Comparison of ENCODE assay signal across 8 mouse cellular contexts in the genomic region with DNA sequence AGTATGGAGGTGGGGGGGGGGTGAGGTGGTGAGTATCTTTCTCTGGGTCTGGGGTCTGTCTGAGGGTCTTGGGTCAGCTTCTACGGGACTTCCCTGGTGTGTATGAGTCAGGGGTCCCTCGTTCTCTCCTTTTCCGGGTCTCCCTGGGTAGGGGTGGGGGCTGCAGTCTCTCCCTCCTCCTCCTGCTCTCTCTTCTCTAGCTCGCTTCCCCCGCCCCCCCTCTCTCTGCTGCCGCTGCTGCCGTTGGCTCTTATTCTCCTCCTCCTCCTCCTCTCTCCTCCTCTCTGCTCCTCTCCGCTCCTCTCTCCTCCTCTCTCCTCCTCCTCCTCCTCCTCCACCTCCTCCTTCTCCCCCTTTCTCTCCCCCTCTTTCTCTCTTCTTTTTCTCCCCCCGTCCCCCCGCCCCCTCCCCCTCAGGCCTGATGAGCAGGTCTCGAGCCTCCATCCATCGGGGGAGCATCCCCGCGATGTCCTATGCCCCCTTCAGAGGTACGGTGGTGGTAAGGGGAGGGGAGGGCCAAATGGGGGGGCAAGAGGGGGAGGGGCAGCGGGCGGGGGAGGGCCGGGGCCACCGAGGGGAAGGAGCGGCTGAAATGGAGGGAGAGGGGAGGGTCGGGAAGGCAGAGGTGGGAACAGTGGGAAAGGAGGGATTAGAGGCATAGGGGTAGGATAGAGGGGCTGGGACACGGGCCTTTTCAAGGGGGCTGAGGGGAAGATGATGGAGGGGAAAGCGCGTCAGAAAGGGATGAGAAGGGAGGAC. TPM values are rescaled to one million over a fixed set of nuclear protein-coding genes. Genes with fewer than 3 reads are reported as not detected.
DNase-seq lines count a peak whose midpoint lies in the region; ATAC-seq lines count a peak whose summit lies in the region.

Gene Syngap1, plus strand, starts transcription at position 223 of the 759 bp plus-strand sequence.

- ATAC-seq in hindbrain, embryonic 13.5 days (ENCODE audit: low FRiP score): no peak
- no peak for ATAC-seq in limb, embryonic 13.5 days (ENCODE audit: low FRiP score, low read depth)
- no peak for ATAC-seq in neural tube, embryonic 14.5 days (ENCODE audit: low read depth)

- H3K9me3 ChIP-seq in hindbrain, embryonic 13.5 days: no peaks in the 10 kb centered on the region
- H3K9me3 ChIP-seq in limb, embryonic 13.5 days: no peaks in the 10 kb centered on the region
- H3K9me3 ChIP-seq in neural tube, embryonic 14.5 days (ENCODE audit: control insufficient read depth, low read length): no peaks in the 10 kb centered on the region

- H3K36me3 ChIP-seq in hindbrain, embryonic 13.5 days: peaks cover 18% of the 10 kb centered on the region
- H3K36me3 ChIP-seq in limb, embryonic 13.5 days: peaks cover 13% of the 10 kb centered on the region
- peaks cover 6% of the 10 kb centered on the region; the same call in 1 of the 2 replicates for H3K36me3 ChIP-seq in neural tube, embryonic 14.5 days (ENCODE audit: control insufficient read depth, insufficient read depth, low read length)

- H3K9ac ChIP-seq in hindbrain, embryonic 13.5 days: peak within 1 kb of the TSS; percentile 76
- peak within 1 kb of the TSS; percentile 82 for H3K9ac ChIP-seq in limb, embryonic 13.5 days
- H3K9ac ChIP-seq in neural tube, embryonic 14.5 days (replicated peaks; ENCODE audit: low read depth, low read length): peak within 1 kb of the TSS; percentile 65

- DNase-seq in layer of hippocampus, adult 8-10 months (ENCODE audit: low spot score in 2 of 2): peak in 1 of 2 experiments; percentile 42
- no peak for DNase-seq in layer of hippocampus, adult 9-10 months (ENCODE audit: low spot score)
- DNase-seq in adrenal gland, adult 18-20 months (ENCODE audit: low spot score in 2 of 2): no peak
- DNase-seq in embryo, embryonic 11 days: peak; percentile 74
- no peak for DNase-seq in urinary bladder, postnatal 25 days (ENCODE audit: low spot score)

- peak within 1 kb of the TSS; percentile 97 for H3K4me2 ChIP-seq in hindbrain, embryonic 13.5 days
- H3K4me2 ChIP-seq in limb, embryonic 13.5 days (replicated peaks): peak within 1 kb of the TSS; percentile 99
- peak within 1 kb of the TSS; percentile 84 for H3K4me2 ChIP-seq in neural tube, embryonic 14.5 days (ENCODE audit: low read depth, low read length)

- 0% methylated on average over 22 of the region's 24 CpGs for WGBS in hindbrain, embryonic 13.5 days
- WGBS in limb, embryonic 13.5 days: 1% methylated on average over 21 of the region's 24 CpGs
- WGBS in neural tube, embryonic 14.5 days: 3% methylated on average over 20 of the region's 24 CpGs

- peaks cover 81% of the 10 kb centered on the region for H3K4me1 ChIP-seq in hindbrain, embryonic 13.5 days (replicated peaks)
- H3K4me1 ChIP-seq in limb, embryonic 13.5 days: peaks cover 48% of the 10 kb centered on the region
- H3K4me1 ChIP-seq in neural tube, embryonic 14.5 days (ENCODE audit: control insufficient read depth, insufficient read depth, low read length): peaks cover 37% of the 10 kb centered on the region

- H3K4me3 ChIP-seq in hindbrain, embryonic 13.5 days: peak within 1 kb of the TSS; percentile 63
- peak within 1 kb of the TSS; percentile 67 for H3K4me3 ChIP-seq in limb, embryonic 13.5 days
- peak within 1 kb of the TSS; percentile 62 for H3K4me3 ChIP-seq in neural tube, embryonic 14.5 days (ENCODE audit: low read depth, low read length)

- H3K27me3 ChIP-seq in hindbrain, embryonic 13.5 days: no peaks in the 10 kb centered on the region
- H3K27me3 ChIP-seq in limb, embryonic 13.5 days: no peaks in the 10 kb centered on the region
- no peaks in the 10 kb centered on the region for H3K27me3 ChIP-seq in neural tube, embryonic 14.5 days (ENCODE audit: control insufficient read depth, insufficient read depth, low read length)

- peak within 1 kb of the TSS; percentile 96 for H3K27ac ChIP-seq in hindbrain, embryonic 13.5 days
- H3K27ac ChIP-seq in limb, embryonic 13.5 days: peak within 1 kb of the TSS; percentile 95
- peak within 1 kb of the TSS; percentile 96 for H3K27ac ChIP-seq in neural tube, embryonic 14.5 days (ENCODE audit: low read depth, low read length)

RNA-seq across cellular contexts. Expression of gene Syngap1, which starts in this region (rescaled TPM):
- total RNA-seq in layer of hippocampus, adult 8-10 months (2022): 100 to 1,000 TPM; 353 to 466 (median 403) TPM
- 10 to 100 TPM; 16.6 to 19.1 TPM for total RNA-seq in adrenal gland, adult 18-20 months (2021)
- 4.6 and 5.9 TPM in 2 replicates for polyA plus RNA-seq in hindbrain, embryonic 13.5 days (2015; fragmentation: Nextera tagmentation; extraction: Ambion mirVana)
- polyA plus RNA-seq in limb, embryonic 13.5 days (2015; fragmentation: Nextera tagmentation; extraction: Ambion mirVana): 3.6 and 4.4 TPM in 2 replicates
- polyA plus RNA-seq in neural tube, embryonic 14.5 days (2014; fragmentation: Nextera tagmentation; extraction: Ambion mirVana): 5.2 and 7.4 TPM in 2 replicates

Comparison
In these comparisons a context has a peak if more than half of its experiments do, and no peak if none do; other contexts are left out.
1. RNA of gene Syngap1 (total RNA-seq): 353 to 466 TPM in layer of hippocampus, adult 8-10 months; 16.6 to 19.1 TPM in adrenal gland, adult 18-20 months; every median in the first group is over 10 times any median in the second.
2. Peak in every context shown above with its lines, with median percentiles within 50 percentile points of each other: H3K27ac ChIP-seq, H3K4me2 ChIP-seq, H3K4me3 ChIP-seq and H3K9ac ChIP-seq.